Mouse (Mus musculus) stomach, postnatal 0 days (tissue): ENCODE measurements around the gene Rfx5.

ENCODE experiments used
- CTCF ChIP-seq: IDR thresholded peaks from 2 replicates; pipeline ENCODE4 v1.5.1; 2016; ENCODE audit warnings: antibody characterized with exemption, low read depth, mild to moderate bottlenecking, moderate library complexity
- EP300 ChIP-seq: optimal IDR thresholded peaks from 2 replicates; pipeline ENCODE3; 2016; ENCODE audit warnings: antibody characterized with exemption

DNA sequence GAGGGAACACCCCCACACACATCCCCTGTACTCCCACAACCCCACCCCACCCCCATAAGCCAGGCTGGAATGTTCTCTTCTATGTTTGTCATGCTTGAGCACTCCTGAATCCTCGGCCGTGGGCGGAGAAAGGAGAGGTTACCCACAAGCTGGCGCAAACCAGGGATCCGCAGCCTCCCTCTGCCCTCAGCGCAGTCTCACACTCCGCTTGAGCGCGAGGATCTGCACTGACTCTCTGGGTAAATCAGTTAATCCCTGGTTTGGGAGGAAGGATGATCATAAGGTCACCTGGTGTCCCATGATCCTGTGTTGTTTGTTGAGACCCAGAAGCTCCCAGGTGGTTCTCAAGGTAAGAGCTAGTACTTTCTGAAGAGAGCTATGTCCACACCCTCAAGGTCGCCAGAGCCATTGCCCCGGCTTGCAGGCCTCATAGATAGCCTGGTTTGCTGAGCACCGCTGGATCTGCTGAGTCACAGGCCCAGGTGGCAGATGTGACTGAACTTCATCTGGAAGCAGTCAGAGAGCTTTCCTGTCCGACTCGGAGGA is 36.0 kb upstream of the Rfx5 start:
- no peak for TF ChIP-seq CTCF
- no peak for TF ChIP-seq EP300
